Mouse (Mus musculus) small intestine, adult 2 months (tissue): ENCODE results near the gene 4930432K21Rik.

Experiments
- CTCF ChIP-seq: fragments of 200-500 bp; IDR thresholded peaks from 2 replicates; pipeline ENCODE4 v1.5.1; 2012; ENCODE audit warnings: low read depth, mild to moderate bottlenecking, control low read depth, inconsistent platforms, low read length, moderate library complexity, mixed read lengths; ENCODE audit not compliant: insufficient replicate concordance, insufficient read length; ENCODE audit errors: extremely low read depth
- POLR2A ChIP-seq: fragments of 200-500 bp; IDR thresholded peaks from 2 replicates; pipeline ENCODE4 v1.6.1; 2012; ENCODE audit warnings: low read depth, mild to moderate bottlenecking, control low read depth, inconsistent platforms, low read length, moderate library complexity

- TF ChIP-seq CTCF: no peak
- TF ChIP-seq POLR2A: peak; percentile 33; the same call in 1 of the 2 replicates
These were observed 53.9 kb downstream of the 4930432K21Rik start for GRCm38 (mm10) chr8:84201545-84202245.
